Mouse (Mus musculus): ENCODE measurements around the gene Foxm1. TPM values are rescaled to one million over a fixed set of nuclear protein-coding genes. Genes with fewer than 3 reads are reported as not detected.

The Foxm1 gene
- polyA plus RNA-seq, 1 experiment, result 2.5 TPM

DNA sequence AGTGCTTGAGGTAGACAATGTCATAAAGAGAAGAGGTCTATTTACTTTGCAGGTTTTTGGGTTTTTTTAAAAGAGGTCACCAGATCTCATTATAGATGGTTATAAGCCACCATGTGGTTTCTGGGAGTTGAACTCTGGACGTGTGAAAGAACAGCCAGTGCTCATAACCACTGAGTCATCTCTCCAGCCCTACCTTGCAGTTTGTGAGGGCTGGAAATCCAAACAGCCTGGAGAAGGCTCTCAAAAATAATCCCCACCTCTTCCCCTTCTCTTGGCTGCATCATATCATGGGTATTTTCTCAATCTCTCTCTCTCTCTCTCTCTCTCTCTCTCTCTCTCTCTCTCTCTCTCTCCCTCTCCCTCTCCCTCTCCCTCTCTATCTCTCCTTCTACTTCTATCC, 27.9 kb downstream of the Foxm1 start:
- no peak overlapping the region for H3K27ac ChIP-seq (ENCODE audit: insufficient read depth, low read length)
- no peak overlapping the region for H3K4me3 ChIP-seq (ENCODE audit: insufficient read depth, low read length)
- TF ChIP-seq CTCF (IDR thresholded peaks at IDR 0.05; ENCODE audit: extremely low read depth, insufficient read depth, low read length), result no peak
- TF ChIP-seq POLR2A (IDR thresholded peaks at IDR 0.05; ENCODE audit: extremely low read depth, insufficient read depth, low read length), result no peak

DNA sequence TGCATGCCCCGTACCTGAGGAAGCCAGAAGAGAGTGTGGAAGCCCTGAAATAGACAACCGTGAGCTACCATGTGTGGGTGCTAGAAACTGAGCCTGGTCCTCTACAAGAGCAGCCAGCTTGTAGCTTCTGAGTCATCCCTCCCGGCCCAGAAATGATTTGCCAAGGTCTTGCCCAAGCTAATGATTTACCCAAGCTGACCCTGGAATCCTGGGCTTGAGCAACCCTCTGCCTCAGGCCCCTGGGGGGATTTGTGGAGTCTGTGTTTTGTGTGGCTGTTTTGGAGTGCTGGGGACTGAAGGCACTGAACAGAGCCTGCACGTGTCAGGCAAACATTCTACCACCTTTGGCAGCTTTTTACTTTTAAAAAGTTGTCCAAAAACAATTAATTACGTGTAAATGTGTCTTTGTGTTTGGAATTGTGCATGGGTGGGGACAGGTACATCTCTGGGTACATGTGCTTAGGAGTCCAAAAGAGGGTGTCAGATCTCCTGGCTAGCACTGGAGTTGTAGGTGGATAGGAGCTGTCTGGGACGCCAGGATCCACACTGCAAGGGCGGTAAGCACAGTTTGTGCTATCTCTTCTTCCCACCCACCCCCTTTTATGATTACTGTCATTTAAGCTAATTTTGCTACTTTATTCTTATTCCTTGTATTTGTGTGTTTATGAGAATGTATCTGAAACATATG, 35.0 kb downstream of the Foxm1 start:
- no peak for TF ChIP-seq CTCF (IDR thresholded peaks at IDR 0.05; ENCODE audit: extremely low read depth, insufficient read depth, low read length)
- no peak for TF ChIP-seq POLR2A (IDR thresholded peaks at IDR 0.05; ENCODE audit: extremely low read depth, insufficient read depth, low read length)
- no peaks in the 10 kb centered on the region for H3K4me1 ChIP-seq (ENCODE audit: control insufficient read depth, insufficient read depth, low read length)
- no peak overlapping the region for H3K4me3 ChIP-seq (ENCODE audit: insufficient read depth, low read length)
- H3K27ac ChIP-seq (ENCODE audit: insufficient read depth, low read length), result no peak overlapping the region

More for the DNA sequence above, 27.9 kb downstream of the Foxm1 start:
- H3K4me1 ChIP-seq (ENCODE audit: control insufficient read depth, insufficient read depth, low read length), result no peaks in the 10 kb centered on the region

- TF ChIP-seq POLR2A (IDR thresholded peaks at IDR 0.05; ENCODE audit: extremely low read depth, insufficient read depth, low read length), result no peak
- TF ChIP-seq CTCF (IDR thresholded peaks at IDR 0.05; ENCODE audit: extremely low read depth, insufficient read depth, low read length), result no peak
- Histone ChIP-seq H3K4me3 (ENCODE audit: insufficient read depth, low read length) (peak within 1 kb of the TSS; percentile 43), H3K4me1 (ENCODE audit: control insufficient read depth, insufficient read depth, low read length) (no peaks in the 10 kb centered on the region), H3K27ac (ENCODE audit: insufficient read depth, low read length) (no peak within 1 kb of the TSS)
Measured at GRCm38 (mm10) chr6:128398996-128399395, 36.2 kb downstream of the Foxm1 start, which contains the start of gene Nrip2. Gene Nrip2 (plus strand): TSS chr6:128399296.

- H3K4me1 ChIP-seq (ENCODE audit: control insufficient read depth, insufficient read depth, low read length), result no peaks in the 10 kb centered on the region
- TF ChIP-seq CTCF (IDR thresholded peaks at IDR 0.05; ENCODE audit: extremely low read depth, insufficient read depth, low read length), result no peak
- TF ChIP-seq POLR2A (IDR thresholded peaks at IDR 0.05; ENCODE audit: extremely low read depth, insufficient read depth, low read length), result no peak
- no peak overlapping the region for H3K27ac ChIP-seq (ENCODE audit: insufficient read depth, low read length)
- peak overlapping the region; percentile 43 for H3K4me3 ChIP-seq (ENCODE audit: insufficient read depth, low read length)
Measured at GRCm38 (mm10) chr6:128399421-128400185, 36.8 kb downstream of the Foxm1 start.

DNA sequence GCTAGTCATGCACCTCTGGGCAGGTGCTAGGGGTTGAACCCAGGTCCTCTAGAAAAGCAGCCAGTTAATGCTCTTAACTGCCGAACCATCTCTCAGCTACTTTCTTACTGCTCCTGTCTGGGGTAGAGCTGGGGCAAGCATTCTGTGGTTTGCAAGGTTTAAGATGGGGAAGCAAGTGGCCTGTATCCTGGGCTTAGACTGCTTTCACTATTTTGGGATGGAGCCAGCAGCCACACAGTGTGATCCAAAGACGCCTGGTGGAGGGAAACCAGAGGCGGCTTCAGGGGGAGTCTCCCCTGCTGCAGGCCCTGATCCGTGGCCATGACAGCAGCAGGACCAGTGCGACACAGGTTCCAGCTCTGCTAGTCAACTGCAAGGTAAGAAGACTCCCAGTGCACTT, 41.9 kb downstream of the Foxm1 start:
- Histone ChIP-seq H3K4me1 (ENCODE audit: control insufficient read depth, insufficient read depth, low read length) (no peaks in the 10 kb centered on the region), H3K4me3 (ENCODE audit: insufficient read depth, low read length) (no peak overlapping the region), H3K27ac (ENCODE audit: insufficient read depth, low read length) (no peak overlapping the region)
- TF ChIP-seq POLR2A (IDR thresholded peaks at IDR 0.05; ENCODE audit: extremely low read depth, insufficient read depth, low read length) (no peak), CTCF (IDR thresholded peaks at IDR 0.05; ENCODE audit: extremely low read depth, insufficient read depth, low read length) (no peak)

DNA sequence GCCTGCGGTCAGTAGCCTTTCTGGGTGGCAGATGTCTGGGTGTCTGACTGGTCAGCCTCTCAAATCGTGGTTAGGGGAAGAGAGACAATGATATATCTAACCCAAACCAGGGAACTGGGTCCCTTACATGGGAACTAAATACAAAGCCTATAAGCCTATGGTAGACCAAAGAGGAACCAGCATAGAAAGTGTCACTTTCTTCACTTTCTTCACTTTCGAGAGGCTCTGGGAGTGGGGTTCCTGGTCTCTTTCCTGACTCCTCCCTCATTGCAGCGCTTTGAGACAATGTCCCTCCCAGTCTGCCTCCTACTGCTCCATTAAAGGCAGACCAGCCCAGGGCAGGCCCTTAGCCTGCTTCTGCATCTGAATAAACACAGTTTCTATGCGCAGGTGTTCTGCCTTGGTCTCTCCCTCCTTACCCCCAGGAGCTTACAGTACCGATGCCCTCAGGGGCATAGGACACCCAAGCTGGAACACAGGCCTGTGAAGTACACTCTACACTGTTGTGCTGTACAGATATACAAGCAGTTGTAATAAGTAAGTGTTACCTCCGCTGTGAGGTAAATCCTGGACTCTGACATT, 45.9 kb downstream of the Foxm1 start:
- TF ChIP-seq CTCF (IDR thresholded peaks at IDR 0.05; ENCODE audit: extremely low read depth, insufficient read depth, low read length) (no peak), POLR2A (IDR thresholded peaks at IDR 0.05; ENCODE audit: extremely low read depth, insufficient read depth, low read length) (no peak)
- Histone ChIP-seq H3K27ac (ENCODE audit: insufficient read depth, low read length) (no peak overlapping the region), H3K4me1 (ENCODE audit: control insufficient read depth, insufficient read depth, low read length) (no peaks in the 10 kb centered on the region), H3K4me3 (ENCODE audit: insufficient read depth, low read length) (no peak overlapping the region)

DNA sequence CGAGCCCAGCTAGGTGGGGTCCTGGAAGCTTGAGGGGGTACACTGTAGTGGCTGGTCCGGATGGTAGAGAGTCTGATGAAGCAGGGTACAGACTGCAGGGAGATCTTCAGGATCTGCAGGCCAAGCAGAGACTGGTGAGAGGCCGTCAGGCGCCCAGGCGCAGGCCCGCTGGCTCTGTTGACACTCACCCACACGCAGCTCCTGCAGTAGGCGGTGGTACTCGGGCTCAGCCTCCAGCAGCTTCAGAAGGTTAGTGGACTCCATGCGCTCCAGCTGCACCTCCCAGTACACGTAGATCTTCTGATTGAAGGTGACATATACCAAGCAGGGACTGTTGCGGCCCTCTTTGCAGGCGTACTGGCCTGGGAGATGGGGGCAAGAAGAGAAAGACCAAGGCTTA, 47.5 kb downstream of the Foxm1 start:
- Histone ChIP-seq H3K4me3 (ENCODE audit: insufficient read depth, low read length) (no peak overlapping the region), H3K27ac (ENCODE audit: insufficient read depth, low read length) (no peak overlapping the region), H3K4me1 (ENCODE audit: control insufficient read depth, insufficient read depth, low read length) (no peaks in the 10 kb centered on the region)
- no peak for TF ChIP-seq POLR2A (IDR thresholded peaks at IDR 0.05; ENCODE audit: extremely low read depth, insufficient read depth, low read length)
- no peak for TF ChIP-seq CTCF (IDR thresholded peaks at IDR 0.05; ENCODE audit: extremely low read depth, insufficient read depth, low read length)

DNA sequence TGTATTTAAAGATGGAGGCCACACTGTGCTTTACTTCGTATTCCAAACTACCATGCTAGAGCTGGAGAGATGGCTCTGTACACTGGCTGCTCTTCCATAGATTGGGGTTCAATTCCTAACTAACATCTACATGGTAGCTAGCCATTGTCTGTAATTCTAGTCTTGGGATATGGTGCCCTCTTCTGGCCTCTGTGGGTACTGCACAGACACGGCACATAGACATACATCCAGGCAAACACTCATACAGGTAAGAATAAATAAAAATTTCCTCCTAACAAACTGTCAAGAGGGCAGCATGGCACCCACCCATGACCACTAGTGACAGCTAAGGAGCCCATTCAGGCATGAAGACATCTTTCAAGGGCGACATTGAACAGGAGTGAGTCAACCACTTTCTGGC, 48.3 kb downstream of the Foxm1 start:
- no peak overlapping the region for H3K4me3 ChIP-seq (ENCODE audit: insufficient read depth, low read length)
- TF ChIP-seq CTCF (IDR thresholded peaks at IDR 0.05; ENCODE audit: extremely low read depth, insufficient read depth, low read length) (peak; percentile 90), POLR2A (IDR thresholded peaks at IDR 0.05; ENCODE audit: extremely low read depth, insufficient read depth, low read length) (no peak)
- no peaks in the 10 kb centered on the region for H3K4me1 ChIP-seq (ENCODE audit: control insufficient read depth, insufficient read depth, low read length)
- no peak overlapping the region for H3K27ac ChIP-seq (ENCODE audit: insufficient read depth, low read length)

GRCm38 (mm10) chr6:128416169-128416568, 53.4 kb downstream of the Foxm1 start:
- TF ChIP-seq POLR2A (IDR thresholded peaks at IDR 0.05; ENCODE audit: extremely low read depth, insufficient read depth, low read length), result no peak
- no peak for TF ChIP-seq CTCF (IDR thresholded peaks at IDR 0.05; ENCODE audit: extremely low read depth, insufficient read depth, low read length)
- no peak overlapping the region for H3K4me3 ChIP-seq (ENCODE audit: insufficient read depth, low read length)
- no peaks in the 10 kb centered on the region for H3K4me1 ChIP-seq (ENCODE audit: control insufficient read depth, insufficient read depth, low read length)
- no peak overlapping the region for H3K27ac ChIP-seq (ENCODE audit: insufficient read depth, low read length)

Measured in cortical plate, adult 2 months (tissue).